Mouse (Mus musculus) gastrocnemius, postnatal 10 days (tissue): ENCODE measurements around the gene Unkl. TPM values are rescaled to one million over a fixed set of nuclear protein-coding genes. Genes with fewer than 3 reads are reported as not detected.
"Not testable (repeated sequence)": the region's sequence is repeated elsewhere in the genome, so short reads cannot be mapped to it uniquely, and the experiment has no call there.

Experiments
- DNase-seq: peaks from one replicate; pipeline ENCODE4 v3.0.0; 2021; ENCODE audit warnings: mixed read lengths
- total RNA-seq, 2 experiments: library from RNA; stranded (reverse); gene quantifications; 2 replicates each; pipeline ENCODE4 v1.2.3; 2021

Gene Unkl
- total RNA-seq, 2 experiments from 2014 or later: 6.8 to 8.0 TPM

DNA sequence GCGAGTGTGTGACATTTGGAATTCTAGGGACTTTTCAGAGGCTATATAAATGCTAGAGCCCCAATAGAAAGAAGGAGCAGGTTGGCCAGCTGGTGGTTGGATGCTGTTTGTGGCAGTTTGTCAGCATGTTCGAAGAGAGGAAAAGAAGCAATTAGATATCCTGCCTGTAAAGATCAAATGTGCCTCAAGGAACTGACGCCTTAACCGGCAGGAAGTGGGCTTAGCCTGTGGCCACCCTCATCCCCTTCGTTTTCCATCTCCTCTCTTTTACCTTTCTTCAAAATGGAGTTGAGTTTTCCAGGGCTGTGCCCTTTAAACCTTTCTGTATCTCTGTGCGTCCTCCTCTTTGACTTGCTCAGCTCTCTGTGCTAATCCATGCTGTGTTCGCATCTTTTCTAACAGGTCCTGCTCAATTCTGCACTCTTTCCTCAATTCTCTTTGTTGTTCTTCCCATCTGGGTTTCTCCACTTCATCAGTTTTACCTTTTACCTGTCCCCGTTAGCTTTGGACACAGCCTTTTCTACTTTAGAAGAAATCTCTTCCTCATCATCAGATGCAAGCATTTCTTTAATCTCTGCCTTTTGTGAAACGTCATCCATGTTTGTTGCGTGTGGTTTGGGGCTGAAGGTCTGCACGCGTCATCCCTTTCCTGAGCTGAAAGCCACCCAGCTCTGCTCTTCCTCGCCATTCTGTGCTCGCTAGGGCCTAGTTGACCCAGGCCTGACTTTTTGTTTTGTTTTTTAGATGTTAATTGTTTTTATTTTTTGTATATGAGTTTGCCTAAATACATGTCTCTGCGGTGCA lies 31.5 kb downstream of the Unkl start:
- no peak for DNase-seq

DNA sequence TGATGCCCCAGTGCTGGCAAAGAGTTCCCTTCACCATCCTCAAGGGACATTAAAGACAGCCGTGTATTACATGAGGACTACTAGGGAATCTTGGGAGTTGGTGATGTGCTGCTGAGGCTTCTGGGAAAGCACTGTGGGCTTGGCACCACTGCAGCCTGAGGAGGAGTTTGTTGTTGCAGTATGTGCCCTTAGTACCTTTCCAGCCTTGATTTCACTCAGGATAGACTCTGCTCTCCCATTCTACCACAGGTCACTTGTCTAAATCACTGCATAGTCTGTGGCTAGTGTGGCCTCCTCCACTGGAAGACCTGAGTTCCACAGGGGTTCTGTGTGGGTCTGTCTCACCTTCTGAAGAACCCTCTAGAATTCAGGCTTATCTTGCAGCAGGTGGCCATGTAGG lies 32.5 kb downstream of the Unkl start:
- no peak for DNase-seq

DNA sequence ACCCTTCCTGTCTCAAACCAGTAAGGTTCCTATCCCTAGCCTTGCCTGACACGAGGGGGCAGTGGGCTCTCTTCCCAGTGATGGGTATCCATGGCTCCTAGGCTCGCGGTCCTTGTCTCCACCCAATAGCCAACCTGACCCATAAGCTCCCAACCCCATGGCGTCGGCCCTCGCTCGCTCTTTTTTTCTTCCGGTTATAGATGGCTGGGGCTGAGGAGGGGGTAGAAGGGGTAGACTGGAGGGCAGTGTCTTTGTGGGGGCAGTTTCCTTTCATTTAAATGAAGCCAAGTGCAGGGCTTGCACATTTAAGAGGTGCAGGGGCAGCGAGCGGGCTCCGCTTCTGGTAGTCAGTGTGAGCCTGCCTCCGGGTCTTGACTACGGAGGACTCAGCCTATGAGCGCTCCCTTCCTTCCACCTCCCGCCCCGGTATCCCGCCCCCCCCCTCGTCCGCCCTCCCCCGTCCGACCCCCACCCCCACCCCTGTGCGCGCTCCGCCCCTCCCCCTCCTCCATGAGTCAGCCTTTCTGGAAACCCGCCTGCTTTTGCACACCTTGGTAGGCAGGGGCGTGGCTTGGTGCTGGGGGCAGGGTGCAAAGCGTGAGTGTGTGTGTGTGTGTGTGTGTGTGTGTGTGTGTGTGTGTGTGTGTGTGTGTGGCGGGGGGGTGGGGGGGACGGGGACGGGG lies 33.8 kb downstream of the Unkl start:
- no peak for DNase-seq

DNA sequence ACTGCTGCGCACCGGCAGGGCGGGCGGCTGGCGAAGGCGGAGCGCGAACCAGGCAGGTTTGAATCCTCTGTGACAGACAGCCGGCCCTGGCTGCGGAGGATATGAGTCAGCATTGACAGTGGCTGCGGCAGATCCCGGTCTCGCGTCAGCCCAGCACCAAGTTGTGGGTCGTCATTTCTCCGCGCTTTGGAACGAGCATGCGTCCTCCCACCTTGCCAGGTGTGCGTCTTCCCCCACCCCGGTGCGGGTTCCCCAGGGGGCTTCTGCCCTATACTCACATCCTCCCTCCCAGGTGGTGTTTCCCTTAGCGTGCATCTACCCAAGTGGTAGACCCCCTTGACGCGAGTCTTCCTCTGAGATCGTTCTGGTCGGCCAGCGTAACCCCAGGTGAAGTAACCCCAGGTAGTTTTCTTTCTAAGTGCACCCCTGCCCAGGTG lies 34.3 kb downstream of the Unkl start:
- DNase-seq: not testable (repeated sequence)

DNA sequence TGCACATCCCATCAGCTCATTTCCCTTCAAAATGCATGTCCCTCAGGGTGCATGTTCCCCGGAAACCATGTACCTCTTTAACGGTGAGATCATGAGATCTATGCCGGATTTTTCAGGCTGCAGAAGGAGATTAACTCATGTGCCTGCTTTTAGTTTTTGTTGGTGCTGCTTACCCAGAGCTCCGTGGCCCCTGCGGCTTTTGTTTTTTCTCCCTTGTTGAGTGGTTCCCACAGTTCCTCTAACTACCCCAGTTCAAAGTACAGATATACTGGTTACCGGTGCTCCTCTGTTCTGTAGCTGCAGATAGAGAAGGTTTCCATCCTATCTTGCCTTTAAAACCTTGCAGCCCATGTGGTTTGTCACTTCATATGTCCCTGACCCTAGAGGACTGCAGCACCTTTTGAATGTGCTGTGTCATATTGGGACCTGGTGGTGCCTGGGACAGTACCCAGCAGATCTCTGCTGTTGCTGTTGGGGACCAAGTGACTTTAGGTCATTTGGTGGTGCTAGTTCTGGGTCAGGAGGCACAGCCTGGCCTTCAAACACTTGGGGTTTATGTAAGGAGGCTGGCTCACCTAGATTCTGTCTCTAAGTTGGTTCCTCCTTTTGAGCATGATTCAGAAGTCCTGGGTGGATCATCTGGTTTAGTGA lies 34.9 kb downstream of the Unkl start:
- no peak for DNase-seq

DNA sequence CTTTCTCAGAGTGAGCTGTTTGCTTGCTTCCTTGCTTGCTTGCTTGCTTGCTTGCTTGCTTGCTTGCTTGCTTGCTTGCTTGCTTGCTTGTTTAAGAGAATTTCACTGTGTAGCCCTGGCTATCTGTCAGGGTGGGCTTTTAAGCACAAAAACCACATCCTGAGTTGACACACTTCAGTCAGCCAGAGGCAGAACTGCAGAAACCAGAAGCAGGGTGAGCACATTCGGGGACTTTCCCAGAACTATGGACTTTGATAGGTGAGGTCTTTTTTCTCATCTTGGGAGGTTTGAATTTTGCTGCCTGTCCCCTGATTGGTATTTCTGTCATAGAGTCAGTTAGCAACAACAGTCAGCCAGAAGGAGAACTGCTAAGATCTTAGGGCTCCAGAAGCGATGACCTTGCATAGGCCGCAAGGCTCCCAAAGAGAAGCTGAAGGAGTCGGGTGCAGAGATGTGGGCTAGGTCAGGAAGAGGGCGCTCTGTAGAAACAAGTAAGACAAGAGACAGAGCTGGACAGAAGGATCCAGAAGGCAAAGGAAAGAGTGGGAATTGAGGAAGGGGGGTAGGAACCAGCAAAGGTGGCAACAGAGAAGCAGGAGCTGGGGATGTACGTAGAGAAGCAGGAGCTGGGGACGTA lies 36.5 kb downstream of the Unkl start:
- DNase-seq: no peak

DNA sequence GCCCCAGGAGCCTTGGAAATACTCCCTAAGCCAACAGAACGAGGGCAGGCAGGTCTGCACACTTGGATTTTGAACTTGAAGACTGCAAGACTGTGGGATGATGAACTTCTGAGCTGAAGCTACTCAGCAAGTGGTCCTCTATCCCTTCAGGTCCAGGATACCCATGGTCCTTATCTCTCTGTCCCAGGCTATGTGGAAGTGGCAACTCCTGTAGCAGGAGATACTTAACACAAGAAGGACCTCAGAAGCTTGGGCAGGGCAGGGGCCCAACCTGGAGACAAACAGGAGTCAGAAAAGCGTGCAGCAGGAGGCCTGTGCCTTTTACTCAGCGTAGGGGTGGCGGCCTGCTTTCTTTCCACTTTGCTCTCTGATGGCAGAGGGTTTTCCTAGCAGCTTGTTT lies 37.5 kb downstream of the Unkl start:
- DNase-seq: no peak

DNA sequence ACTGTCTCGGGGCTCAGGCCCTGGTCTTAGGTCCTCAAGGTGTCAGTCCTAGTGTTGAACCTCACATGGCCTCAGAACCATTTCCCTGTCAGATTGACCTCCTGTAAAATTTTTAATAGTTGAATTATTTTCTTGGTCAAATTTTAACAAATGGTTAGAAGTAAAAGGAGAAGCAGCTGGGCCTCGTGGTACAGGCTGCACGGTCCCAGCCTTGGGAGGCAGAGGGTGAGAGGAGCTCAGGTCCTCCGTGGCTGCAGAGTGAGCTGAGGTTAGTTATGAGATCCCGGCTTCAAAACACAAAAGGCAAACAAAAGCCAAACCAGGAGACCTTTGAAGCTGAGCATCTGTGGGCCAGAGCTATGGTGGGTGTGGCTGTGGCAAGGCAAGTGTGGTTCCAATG lies 39.8 kb downstream of the Unkl start:
- DNase-seq: no peak

DNA sequence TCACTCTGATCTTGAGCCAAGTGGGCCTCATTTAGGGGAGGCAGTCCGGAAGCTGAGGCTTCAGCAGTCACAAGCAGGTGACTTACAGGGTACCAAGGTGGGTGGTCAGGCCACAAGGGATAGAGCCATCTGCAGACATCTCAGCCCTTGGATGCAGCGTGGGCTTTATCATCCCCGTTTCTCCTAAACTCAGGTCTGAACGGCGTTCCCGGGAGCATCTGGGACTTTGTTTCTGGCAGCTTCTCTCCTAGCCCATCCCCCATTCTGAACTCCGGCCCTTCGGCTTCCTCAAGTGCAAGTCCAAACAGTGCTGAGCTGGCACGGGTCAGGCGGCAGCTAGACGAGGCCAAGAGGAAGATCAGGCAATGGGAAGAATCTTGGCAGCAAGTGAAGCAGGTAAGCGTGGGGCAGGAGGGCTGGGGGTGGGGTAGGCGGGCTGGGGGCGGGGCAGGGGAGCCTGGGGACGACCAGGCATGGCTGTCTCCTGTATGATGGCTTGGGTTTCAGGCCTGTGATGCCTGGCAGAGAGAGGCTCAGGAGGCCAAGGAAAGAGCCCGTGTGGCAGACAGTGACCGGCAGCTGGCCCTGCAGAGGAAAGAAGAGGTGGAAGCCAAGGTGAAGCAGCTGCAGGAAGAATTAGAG lies 41.9 kb downstream of the Unkl start:
- not testable (repeated sequence) for DNase-seq

DNA sequence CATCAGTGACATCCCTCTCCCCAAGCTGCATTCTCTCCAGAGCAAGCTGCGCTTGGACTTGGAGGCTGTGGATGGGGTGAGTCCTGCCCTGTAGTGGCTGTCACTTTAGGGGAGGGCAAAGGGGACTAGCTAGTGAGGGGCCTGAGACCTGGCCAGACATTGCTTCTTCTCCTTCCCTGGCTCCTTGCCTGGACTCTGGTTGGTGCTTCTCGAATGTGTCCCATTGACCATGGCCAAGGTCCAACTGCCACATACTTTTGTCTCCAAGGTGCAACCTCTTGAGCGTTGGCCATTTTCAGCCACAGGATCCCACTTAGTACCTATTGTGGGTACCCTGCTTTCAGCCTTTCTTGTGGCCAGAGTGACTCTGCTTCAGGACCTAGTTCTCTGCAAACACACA lies 42.5 kb downstream of the Unkl start:
- no peak for DNase-seq

DNA sequence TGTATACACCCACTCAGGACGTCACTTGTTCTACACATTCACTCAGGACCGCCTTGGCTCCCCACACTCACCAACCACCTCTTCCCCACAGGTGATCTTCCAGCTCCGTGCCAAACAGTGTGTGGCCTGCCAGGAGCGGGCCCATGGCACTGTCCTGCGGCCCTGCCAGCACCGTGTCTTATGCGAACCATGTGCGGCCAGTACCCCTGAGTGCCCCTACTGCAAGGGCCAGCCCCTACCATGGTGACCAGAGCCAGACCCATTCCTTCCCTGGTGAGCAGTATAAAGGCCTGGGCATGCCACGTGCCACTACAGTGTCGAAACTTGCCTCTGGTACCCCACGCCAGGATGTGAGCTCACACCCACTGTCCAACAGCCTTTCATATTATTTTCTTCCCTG lies 43.4 kb downstream of the Unkl start:
- not testable (repeated sequence) for DNase-seq

DNA sequence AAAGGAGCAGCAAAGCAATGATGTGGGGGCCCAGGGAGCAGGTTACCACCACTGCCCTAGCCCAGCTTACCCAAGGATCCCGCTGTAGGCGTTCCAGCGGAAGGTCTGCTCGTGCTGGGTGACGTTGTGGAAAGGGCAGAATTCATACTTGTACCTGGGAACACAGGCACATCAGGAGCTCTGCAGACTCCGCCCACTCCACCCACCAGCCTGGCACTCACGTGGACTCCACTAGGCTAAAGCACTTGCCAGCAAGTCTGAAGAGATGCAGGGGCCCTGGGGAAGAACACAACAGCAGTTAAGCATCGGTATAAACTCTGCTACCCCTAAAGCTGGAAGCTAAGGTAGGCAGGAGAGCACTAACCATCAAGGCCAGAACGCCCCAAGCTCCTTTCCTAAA lies 47.4 kb downstream of the Unkl start:
- DNase-seq: no peak

DNA sequence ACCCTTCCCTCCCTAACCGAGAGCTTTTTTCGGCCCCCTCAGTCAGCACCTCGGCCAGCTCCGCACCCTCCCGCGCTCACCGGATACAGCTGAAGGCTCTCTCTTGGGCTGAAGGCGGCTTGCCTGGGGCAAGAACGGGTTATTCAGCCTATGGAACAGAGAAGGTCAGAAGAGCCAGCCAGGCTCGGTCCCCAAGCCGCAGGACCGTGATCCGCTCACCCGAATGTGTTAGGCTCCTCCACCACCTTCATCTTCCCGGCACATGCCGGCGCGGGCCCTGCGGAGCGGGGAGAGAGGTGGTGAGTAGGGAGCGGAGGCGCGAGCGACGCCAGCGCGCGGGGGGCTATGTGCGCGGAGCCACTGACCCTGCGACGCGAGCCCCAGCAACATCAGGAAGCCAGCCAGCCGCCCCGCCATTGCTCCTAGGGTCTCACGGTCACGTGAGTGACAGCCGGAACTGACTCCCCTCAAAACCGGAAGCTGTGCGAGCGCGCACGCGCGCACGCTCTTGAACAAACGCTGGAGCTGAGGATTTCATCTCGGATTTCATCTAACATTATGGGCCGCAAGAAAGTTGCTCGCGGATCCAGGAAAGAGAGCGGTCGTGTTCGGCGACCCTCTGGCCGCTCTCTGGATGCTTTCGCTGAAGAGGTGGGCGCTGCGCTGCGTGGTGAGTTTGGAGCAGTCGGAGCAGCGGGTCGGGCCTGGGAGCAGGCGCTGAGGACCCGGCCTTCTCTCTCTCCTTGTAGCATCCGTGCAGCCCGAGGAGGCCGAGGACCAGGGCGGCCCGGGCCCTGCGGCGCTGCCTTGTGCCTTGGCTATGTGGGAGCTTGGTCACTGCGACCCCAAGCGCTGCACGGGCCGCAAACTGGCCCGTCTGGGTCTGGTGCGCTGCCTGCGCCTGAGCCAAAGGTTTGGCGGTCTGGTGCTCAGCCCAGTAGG lies 51.8 kb downstream of the Unkl start, which contains the start of the genes Gnptg and Tsr3:
TSS of gene Gnptg (minus strand) at position 430 of the 942 bp plus-strand sequence.
TSS of gene Tsr3 (plus strand) at position 476 of the 942 bp plus-strand sequence.
- peak; percentile 84 for DNase-seq

DNA sequence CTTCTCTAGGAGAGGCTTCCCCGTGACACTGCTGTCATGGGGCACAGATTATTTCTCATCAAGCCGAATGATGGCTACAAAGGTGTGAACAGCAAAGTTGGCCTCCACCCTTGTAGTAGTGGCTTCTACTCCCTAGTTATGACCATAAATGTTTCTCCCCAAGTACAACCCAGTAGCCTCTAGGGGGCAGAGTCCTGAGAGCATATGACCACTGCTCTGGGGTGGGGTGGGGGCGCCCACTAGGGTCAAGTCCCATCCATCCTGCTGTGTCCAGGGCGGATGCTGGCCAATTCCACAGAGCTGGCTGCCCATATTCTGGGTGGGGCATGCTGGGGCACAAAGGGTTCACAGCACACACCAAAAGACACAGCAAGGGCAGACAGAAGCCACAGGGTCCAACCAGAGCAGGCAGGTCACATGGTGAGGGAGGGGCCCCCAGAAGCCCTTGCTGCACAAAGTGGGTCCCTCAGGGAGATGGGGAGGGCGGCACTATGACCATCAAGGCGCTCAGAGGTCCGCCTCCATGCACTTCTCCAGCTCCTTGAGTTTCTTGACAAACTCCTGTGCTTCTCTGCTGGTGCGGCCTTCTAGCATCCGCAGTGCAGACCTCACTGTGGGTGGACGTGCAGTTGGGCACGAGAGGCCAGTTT lies 55.1 kb downstream of the Unkl start:
- no peak for DNase-seq

DNA sequence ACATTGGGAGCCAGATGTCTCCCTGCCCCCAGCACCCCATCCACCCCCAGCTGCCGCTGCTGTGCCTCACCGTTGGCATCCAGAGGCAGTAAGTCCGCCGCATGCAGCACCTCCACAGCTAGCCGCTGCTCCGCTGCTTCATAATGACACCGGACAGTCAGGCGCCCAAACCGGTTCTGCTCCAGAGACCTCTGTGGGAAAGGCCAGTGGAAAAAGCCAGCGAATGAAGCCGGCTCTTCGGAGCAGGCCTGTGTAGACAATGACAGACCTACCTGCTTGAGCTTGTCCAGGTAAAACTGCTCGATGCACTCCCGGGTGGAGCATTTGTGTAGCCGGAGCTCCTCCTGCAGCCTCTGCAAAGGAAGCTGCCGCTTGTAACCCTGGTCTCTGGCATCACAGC lies 56.0 kb downstream of the Unkl start:
- no peak for DNase-seq

DNA sequence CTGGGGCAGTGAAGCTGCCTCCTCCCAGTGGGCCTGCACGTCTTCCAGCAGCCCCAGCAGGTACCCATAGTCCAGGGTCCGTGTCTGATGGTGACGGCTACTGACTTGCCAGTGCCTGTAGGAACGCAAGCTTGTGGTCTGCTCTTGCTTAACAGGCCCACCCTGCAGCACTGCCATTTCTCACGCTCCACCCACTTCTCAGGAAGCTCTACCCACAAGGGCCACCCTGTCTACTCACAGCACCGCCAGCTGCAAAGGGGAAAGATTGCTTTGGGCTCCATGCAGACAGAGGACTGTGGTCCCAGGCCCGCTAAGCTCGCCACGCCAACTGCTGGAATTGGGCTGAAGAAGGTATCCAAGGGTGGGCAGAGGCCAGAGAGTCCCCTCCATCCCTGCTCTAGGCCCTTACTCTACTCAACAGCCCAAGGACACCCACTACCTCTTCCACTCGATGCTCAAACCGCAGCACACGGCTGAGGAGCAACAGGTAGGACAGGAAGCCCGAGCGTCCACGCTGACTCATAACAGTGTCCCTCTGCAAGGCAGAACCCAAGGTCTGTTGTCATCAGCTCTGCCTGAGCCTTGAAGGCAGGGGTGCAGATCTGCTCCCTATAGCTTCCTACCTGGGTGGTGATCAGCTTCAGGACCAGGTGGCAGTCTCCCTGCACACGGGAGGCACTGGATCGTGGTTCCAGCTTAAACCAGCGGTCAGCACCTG lies 60.0 kb downstream of the Unkl start:
- no peak for DNase-seq

DNA sequence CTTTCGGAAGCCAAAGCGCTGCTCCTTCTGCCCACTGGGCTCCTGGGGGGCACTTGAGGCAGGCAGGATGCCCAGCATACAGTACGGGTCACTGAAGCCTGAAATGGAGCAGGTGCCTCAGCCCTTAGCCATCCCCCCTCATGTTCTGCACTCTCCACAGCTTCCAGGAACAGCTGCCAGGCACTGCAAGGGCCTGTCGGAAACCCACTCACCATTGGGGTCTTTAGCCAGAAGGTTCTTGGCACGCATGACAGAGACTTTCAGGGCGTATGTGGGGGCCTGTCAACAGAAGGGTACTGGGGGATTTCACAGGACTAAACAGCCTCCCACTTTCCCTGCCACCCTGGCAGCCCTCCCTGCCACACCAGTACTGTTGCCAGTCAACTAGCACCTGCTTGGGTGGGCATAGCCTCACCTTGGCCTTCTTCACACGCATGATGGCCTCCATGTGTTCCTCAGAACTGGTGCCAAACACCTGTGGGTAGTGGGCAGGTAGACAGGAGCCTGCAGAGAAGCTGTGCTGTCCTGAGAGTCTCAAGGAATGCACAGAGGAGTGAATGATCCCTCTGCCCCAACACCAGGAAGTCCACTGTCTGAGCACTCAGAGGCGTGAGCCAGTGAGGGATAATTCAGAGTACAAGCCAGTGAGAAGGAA lies 62.1 kb downstream of the Unkl start:
- no peak for DNase-seq

DNA sequence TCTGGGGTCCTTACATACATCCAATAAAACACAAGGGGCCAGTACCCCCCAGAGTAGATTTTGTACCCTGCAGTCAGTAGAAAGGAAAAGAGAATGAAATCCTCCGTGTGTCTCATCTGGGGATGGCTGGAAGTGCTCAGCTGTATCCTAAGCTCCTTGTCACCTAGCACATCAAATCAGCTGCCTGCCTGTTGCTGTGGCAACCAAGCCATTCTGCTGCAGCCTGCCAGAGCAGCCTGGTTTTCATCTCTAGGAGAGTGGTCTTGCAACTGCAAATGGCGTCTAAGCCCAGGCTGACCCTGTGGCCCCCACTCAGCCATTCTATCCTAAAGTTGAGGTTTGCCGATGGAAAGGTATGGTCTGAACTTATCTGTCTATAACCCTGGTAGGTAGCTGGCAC lies 64.4 kb downstream of the Unkl start:
- DNase-seq: no peak

DNA sequence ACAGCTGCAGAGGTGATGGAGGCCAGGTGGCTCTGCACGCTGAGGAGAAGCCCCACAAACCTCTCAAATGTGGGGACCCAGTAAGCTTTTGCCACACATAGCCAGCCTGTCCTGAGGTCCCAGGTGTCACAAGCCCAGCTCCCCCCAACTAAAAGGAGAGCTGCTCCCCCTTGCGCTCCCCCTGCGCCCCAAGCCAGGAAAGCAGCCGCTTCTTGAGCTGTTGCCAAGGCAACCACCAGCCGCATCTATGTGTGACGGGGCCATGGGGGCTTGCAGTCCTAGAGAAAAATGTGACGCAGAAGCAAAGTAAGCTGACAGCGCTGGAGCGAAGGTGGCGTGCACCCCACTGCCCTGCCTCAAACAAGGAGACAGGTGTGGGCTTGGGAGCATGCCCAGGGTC lies 65.6 kb downstream of the Unkl start:
- DNase-seq: no peak
